Mouse (Mus musculus) liver, adult 2 months (tissue): ENCODE results near the gene Gm765. TPM values are rescaled to one million over a fixed set of nuclear protein-coding genes. Genes with fewer than 3 reads are reported as not detected.

Experiments used
- DNase-seq: peaks from one replicate; pipeline ENCODE4 v3.0.0-alpha.2; 2011; ENCODE audit warnings: low read depth, low spot score; ENCODE audit errors: extremely low read depth
- H3K27ac ChIP-seq: fragments of 200-500 bp; replicated peaks from 2 replicates; pipeline ENCODE4 v1.5.1; 2012; ENCODE audit warnings: low read depth, mild to moderate bottlenecking, control low read depth, inconsistent platforms, low read length; ENCODE audit not compliant: insufficient read depth
- H3K27me3 ChIP-seq: fragments of 200-500 bp; 2 replicates; pipeline ENCODE4 v1.6.1; 2012; ENCODE audit warnings: mild to moderate bottlenecking, moderate library complexity, low read length, inconsistent platforms; ENCODE audit not compliant: control insufficient read depth, insufficient read depth
- H3K36me3 ChIP-seq: fragments of 200-500 bp; 2 replicates; pipeline ENCODE4 v1.6.1; 2012; ENCODE audit warnings: low read length, inconsistent platforms; ENCODE audit not compliant: control insufficient read depth, insufficient read depth
- H3K4me1 ChIP-seq: fragments of 200-500 bp; 2 replicates; pipeline ENCODE4 v1.6.1; 2011; ENCODE audit warnings: low read length; ENCODE audit not compliant: control insufficient read depth, insufficient read depth
- H3K4me3 ChIP-seq: fragments of 200-500 bp; 2 replicates; pipeline ENCODE4 v1.5.1; 2011; ENCODE audit warnings: low read depth, mild to moderate bottlenecking, control low read depth, low read length, moderate library complexity; ENCODE audit not compliant: insufficient read depth
- H3K79me2 ChIP-seq: fragments of 200-500 bp; 2 replicates; pipeline ENCODE4 v1.6.1; 2012; ENCODE audit warnings: inconsistent platforms, mild to moderate bottlenecking, low read length, moderate library complexity; ENCODE audit not compliant: control insufficient read depth, insufficient read depth
- H3K9ac ChIP-seq: fragments of 200-500 bp; 2 replicates; pipeline ENCODE4 v1.6.1; 2012; ENCODE audit warnings: low read depth, mild to moderate bottlenecking, control low read depth, inconsistent platforms, low read length
- CTCF ChIP-seq: fragments of 200-500 bp; IDR thresholded peaks from 2 replicates; pipeline ENCODE4 v1.5.1; 2011; ENCODE audit warnings: low read depth, low read length, control low read depth
- POLR2A ChIP-seq: fragments of 200-500 bp; IDR thresholded peaks from 2 replicates; pipeline ENCODE4 v1.6.1; 2011; ENCODE audit warnings: low read length, control low read depth; ENCODE audit not compliant: insufficient read depth; ENCODE audit errors: extremely low read depth
- WGBS: fragments of 180-500 bp; shearing (Covaris S2); methylation state at CpG from one replicate; pipeline ENCODE4 v1.1.7; 2018; 5-methylcytosine and 5-hydroxymethylcytosine counted together
- polyA plus RNA-seq: library from polyadenylated mRNA; depleted of rRNA; stranded (reverse); fragments of >200 nt; gene quantifications from 2 replicates; pipeline ENCODE4 v1.2.3, GENCODE M21; 2012
- total RNA-seq: library from RNA; depleted of rRNA; stranded (reverse); fragments of >200 nt; gene quantifications from 2 replicates; pipeline ENCODE4 v1.2.3, GENCODE M21; 2014

Gene Gm765
- total and polyA plus RNA-seq, 2 experiments: 0.09 to 0.92 TPM

GRCm38 (mm10) chr6:98259016-98259415 lies 83.5 kb downstream of the Gm765 start:
- no peaks in the 10 kb centered on the region for H3K79me2 ChIP-seq
- WGBS: 47% methylated on average over 2 of the region's 2 CpGs
- no peak overlapping the region for H3K9ac ChIP-seq
- TF ChIP-seq POLR2A: no peak
- TF ChIP-seq CTCF: no peak
- H3K36me3 ChIP-seq: no peaks in the 10 kb centered on the region
- no peak for DNase-seq
- H3K27me3 ChIP-seq: no peaks in the 10 kb centered on the region
- H3K27ac ChIP-seq: no peak overlapping the region
- H3K4me3 ChIP-seq: no peak overlapping the region
- H3K4me1 ChIP-seq: no peaks in the 10 kb centered on the region

- Histone ChIP-seq H3K4me1 (no peaks in the 10 kb centered on the region), H3K9ac (no peak overlapping the region), H3K27ac (no peak overlapping the region), H3K79me2 (no peaks in the 10 kb centered on the region), H3K27me3 (no peaks in the 10 kb centered on the region), H3K36me3 (no peaks in the 10 kb centered on the region), H3K4me3 (no peak overlapping the region)
- 71% methylated on average over 2 of the region's 2 CpGs for WGBS
- TF ChIP-seq CTCF (no peak), POLR2A (no peak)
- no peak for DNase-seq
Observed at GRCm38 (mm10) chr6:98246449-98246848, 96.1 kb downstream of the Gm765 start.

- DNase-seq: no peak
- TF ChIP-seq POLR2A: no peak
- TF ChIP-seq CTCF: no peak
- Histone ChIP-seq H3K36me3 (no peaks in the 10 kb centered on the region), H3K79me2 (no peaks in the 10 kb centered on the region), H3K27me3 (no peaks in the 10 kb centered on the region), H3K9ac (no peak overlapping the region), H3K4me3 (no peak overlapping the region), H3K27ac (no peak overlapping the region), H3K4me1 (no peaks in the 10 kb centered on the region)
- 68% methylated on average over 6 of the region's 6 CpGs for WGBS
Observed at GRCm38 (mm10) chr6:98243186-98243585, 99.4 kb downstream of the Gm765 start.

- 87% methylated on average over 8 of the region's 8 CpGs for WGBS
- Histone ChIP-seq H3K36me3 (no peaks in the 10 kb centered on the region), H3K27me3 (no peaks in the 10 kb centered on the region), H3K27ac (no peak overlapping the region), H3K9ac (no peak overlapping the region), H3K79me2 (no peaks in the 10 kb centered on the region), H3K4me1 (no peaks in the 10 kb centered on the region), H3K4me3 (no peak overlapping the region)
- TF ChIP-seq POLR2A (no peak), CTCF (no peak)
- no peak for DNase-seq
Observed at GRCm38 (mm10) chr6:98240561-98241272, 101.8 kb downstream of the Gm765 start.

GRCm38 (mm10) chr6:98234097-98234496 lies 108.5 kb downstream of the Gm765 start:
- Histone ChIP-seq H3K27ac (no peak overlapping the region), H3K4me3 (no peak overlapping the region), H3K27me3 (no peaks in the 10 kb centered on the region), H3K36me3 (no peaks in the 10 kb centered on the region), H3K9ac (no peak overlapping the region), H3K79me2 (no peaks in the 10 kb centered on the region), H3K4me1 (no peaks in the 10 kb centered on the region)
- TF ChIP-seq CTCF (no peak), POLR2A (no peak)
- WGBS: 89% methylated on average over 3 of the region's 3 CpGs
- no peak for DNase-seq

- TF ChIP-seq POLR2A: no peak
- TF ChIP-seq CTCF: no peak
Observed at GRCm38 (mm10) chr6:98223923-98224322, 118.6 kb downstream of the Gm765 start.

More at GRCm38 (mm10) chr6:98223923-98224322, 118.6 kb downstream of the Gm765 start:
- WGBS: 92% methylated on average over 8 of the region's 8 CpGs
- no peak overlapping the region for H3K9ac ChIP-seq
- no peaks in the 10 kb centered on the region for H3K36me3 ChIP-seq
- H3K27me3 ChIP-seq: no peaks in the 10 kb centered on the region
- H3K27ac ChIP-seq: no peak overlapping the region
- no peaks in the 10 kb centered on the region for H3K4me1 ChIP-seq
- no peaks in the 10 kb centered on the region for H3K79me2 ChIP-seq
- H3K4me3 ChIP-seq: no peak overlapping the region
- no peak for DNase-seq
